Mouse (Mus musculus) cortical plate, adult 2 months (tissue): Measurements from ENCODE around the gene Arhgap19.

Experiments used
- CTCF ChIP-seq: fragments of 200-500 bp; IDR thresholded peaks from 2 replicates; pipeline ENCODE4 v1.5.1; 2011; ENCODE audit warnings: mild to moderate bottlenecking, control low read depth, low read length; ENCODE audit not compliant: insufficient read depth; ENCODE audit errors: extremely low read depth
- POLR2A ChIP-seq: fragments of 200-500 bp; IDR thresholded peaks from 2 replicates; pipeline ENCODE4 v1.6.1; 2011; ENCODE audit warnings: mild to moderate bottlenecking, low read length, control low read depth; ENCODE audit not compliant: insufficient read depth; ENCODE audit errors: extremely low read depth

DNA sequence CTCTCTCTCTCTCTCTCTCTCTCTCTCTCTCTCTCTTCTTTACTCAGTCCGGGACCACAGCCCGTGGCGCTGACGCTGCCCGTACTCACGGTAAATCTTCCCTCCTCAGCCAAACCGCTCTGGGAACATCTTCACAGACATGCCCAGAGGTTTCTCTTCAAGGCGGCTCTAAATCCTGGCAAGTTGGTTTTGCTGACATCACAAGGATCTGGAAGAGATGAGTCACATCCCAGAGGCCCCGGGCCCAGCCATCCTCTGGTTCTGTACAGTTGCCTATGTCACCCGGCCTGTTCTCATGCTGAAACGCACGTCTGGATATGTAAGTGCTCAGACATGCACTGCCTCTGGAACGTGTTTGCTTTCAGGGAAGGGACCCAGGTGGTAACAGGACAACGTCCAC lies 54.4 kb downstream of the Arhgap19 start:
- TF ChIP-seq POLR2A, result no peak
- TF ChIP-seq CTCF, result no peak
